Mouse (Mus musculus): ENCODE measurements around the gene Sbk1. TPM values are rescaled to one million over a fixed set of nuclear protein-coding genes. Genes with fewer than 3 reads are reported as not detected.

The Sbk1 gene
- total RNA-seq (2022), result 10 to 100 TPM; 56.4 to 75.1 (median 65.6) TPM

DNA sequence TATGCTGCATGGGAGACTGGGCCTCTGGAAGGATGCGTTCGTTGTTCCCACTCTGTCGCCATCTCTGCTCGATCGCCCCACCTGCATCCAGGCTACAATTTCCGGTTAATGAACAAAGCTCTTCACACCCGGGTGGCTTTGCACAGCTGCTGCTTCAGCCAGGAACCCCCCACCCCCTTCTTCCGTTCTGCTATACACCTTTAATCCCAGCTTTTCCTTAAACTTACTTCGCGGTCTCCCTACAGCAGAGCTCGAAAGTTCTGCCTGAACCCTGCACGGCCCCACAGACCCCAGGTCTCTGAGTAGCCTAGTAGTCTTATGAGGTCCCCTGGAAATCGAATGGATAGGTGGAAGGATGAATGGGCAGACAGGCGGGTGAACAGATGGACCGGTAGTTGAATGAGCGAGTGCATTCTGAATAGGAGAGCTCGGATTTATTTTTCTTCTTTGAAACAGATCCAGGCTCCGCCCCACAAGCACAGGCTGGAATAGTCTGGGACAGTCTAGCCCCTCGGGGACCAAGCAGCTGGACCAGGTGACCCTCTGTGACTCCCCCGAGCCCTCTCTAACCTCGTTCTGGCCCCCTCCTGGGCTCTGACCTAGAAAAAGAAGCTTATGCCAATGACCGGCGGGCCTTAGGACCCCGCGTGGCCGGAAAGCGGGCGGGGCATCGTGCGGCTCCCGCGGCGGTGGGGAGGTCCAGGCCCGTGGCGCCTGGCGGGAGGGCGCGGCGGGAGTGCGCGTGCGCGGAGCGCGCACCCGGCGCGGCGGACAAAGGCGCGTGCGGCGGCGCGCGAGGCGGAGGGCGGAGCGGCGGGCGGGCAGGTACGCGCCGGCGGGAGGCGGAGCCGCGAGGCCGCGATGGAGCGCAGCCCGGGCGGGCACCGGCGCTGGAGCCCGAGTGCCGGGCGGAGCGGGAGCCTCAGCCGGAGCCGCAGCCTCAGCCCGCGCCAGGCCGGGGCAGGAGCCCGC, at the start of gene Sbk1:
Gene Sbk1, plus strand, starts transcription at position 908 of the 972 bp plus-strand sequence.
- peak; percentile 84 to 90 for DNase-seq (ENCODE audit: low spot score in 2 of 2)

DNA sequence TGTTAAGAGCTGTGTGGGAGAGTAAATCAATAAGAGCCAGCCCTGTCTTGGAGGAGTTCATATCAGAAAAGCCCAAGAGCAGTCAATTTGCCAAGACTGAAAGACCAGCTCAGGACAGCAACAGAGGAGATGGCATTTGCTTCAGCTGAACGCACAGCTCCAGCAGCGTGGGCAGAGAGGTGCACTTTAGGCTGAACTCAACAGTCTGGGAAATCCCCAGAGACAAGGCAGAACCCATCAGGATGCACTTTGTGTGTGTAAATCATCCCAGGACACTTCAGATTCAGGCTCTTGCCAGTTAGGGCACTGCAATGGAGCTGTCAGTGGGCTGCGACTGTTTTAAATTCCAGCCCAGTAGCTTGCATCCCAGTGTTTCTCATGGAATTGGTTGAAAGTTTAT, 49.7 kb upstream of the Sbk1 start:
- DNase-seq (ENCODE audit: low spot score in 2 of 2), result no peak

DNA sequence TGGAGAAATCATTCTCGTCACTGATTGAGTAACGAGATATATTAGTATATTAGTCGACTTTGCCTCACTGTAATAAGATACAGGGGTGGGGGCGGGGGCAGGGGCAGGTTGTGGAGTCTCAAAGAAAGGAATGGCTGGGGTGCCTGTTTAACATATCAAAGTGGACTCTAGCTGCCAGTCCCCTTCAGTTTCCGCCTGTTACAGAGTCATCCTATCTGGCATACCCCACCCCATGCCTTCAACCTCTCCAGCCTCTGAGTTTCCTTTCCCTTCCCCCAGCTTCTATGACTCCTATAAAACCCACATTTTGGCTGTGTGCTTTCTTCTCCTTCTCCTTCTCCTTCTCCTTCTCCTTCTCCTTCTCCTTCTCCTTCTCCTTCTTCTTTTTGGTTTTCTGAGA, 46.3 kb upstream of the Sbk1 start:
- no peak for DNase-seq (ENCODE audit: low spot score in 2 of 2)

DNA sequence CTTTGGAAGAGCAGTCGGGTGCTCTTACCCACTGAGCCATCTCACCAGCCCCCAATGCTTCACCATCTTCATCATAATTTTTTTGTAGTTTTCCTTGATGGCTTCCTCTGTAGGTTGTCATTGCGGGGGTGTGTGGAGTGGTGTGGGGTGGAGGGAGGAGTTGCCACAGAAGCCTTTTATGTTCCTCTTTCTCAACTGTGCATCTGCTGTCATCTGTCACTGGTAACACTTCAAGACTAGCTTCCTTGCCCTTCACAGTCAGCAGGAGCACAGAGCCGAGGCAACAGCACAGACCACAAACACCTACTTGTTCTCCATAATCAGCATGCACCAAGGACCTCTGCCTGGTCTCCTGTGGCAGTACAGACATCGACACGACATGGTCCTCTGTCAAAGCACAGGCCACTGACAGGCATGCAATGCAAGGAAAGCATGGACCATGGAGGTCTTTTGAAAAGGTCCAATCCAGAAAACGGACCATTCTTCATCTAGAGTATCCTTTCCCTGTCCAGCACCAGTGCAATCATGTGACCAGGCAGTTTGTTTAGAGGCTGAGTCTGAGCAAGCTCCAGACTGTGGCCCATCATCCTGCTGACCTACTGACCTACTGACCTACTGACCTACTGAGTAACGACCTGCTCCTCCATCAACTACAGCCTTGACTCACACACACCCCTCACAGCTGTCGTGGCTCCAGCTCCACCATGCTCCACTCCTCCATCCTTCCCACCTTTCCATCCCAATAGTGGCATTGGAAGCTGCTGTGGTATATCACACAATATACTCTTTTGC, 41.9 kb upstream of the Sbk1 start:
- no peak for DNase-seq (ENCODE audit: low spot score in 2 of 2)

DNA sequence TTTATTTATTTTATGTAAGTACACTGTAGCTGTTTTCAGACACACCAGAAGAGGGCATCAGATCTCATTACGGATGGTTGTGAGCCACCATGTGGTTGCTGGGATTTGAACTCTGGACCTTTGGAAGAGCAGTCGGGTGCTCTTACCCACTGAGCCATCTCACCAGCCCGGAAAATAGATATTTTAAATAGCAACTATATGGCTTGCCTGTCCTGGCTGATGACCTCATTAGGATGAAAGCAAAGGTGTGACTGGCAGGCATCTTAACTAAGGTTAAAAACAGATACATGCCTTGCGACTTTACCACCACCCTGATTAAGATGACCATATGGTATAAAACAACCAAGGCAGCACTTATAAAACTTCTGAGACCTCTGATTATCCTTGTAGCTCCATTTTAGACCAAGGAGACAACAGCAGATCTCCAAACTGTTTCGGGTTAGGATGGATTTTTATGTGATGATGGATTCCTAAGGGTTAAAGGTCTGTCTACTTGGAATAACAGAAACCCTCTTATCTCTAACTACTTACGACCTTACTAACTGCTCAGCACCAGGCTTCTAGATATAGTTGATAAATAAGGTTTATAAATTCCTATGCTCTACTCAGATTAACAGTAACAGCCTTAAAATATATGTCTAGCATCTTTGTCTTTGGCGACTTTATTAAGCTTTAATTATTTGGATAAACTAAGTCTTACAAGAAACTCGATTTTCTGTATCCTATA, 39.9 kb upstream of the Sbk1 start:
- DNase-seq (ENCODE audit: low spot score in 2 of 2), result no peak

DNA sequence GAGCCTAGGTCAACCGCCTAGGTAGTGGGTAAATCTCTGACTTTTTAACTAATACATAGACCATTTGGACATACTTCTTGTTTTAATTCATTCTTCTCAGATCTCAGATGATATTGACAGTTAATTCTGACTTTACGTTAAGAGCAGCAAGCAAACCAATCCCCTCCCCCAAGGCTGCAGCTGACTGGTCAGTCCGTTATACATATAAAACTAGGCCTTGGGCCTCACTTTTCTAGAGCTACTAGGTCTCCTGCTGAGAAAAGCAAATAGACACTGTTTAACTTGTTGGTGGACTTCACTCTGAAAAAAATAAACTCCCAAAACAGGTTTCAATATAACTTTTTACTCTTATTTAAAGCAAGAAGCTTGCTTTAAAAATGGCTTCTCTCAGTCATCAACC, 37.8 kb upstream of the Sbk1 start:
- no peak for DNase-seq (ENCODE audit: low spot score in 2 of 2)

DNA sequence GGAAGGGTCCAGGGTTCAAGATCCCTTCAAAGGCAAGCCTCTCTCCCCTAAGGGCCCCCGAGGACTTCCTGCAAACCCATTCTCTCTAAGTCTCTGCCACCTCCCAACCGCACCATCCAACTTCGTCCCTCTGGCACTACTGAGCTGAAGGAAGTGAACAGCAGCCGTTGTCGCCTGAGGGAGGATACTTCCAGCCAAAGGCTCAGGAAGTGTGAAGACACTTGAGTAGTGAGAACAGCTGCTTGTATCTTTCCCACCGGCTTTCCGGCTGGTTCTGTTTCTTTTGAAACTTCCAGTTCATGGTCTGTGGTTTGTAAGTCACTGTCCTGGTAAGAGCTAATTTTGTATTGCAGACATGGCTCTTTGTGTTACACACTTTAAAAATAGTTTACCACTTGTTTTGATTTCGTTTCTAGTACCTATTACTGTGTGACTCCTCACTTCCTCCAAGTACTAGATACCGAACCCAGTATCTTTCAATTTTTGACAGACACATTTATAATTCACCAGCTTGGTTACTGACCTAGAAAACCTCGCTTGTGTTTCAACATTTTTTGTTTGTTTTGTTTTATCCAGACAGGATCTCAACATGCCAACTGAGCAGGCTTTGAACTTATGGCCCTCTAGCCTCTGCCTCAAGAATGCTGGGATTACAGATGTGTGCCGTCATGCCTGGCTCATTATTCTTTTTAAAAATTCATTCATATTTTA, 36.2 kb upstream of the Sbk1 start:
- DNase-seq (ENCODE audit: low spot score in 2 of 2), result no peak

DNA sequence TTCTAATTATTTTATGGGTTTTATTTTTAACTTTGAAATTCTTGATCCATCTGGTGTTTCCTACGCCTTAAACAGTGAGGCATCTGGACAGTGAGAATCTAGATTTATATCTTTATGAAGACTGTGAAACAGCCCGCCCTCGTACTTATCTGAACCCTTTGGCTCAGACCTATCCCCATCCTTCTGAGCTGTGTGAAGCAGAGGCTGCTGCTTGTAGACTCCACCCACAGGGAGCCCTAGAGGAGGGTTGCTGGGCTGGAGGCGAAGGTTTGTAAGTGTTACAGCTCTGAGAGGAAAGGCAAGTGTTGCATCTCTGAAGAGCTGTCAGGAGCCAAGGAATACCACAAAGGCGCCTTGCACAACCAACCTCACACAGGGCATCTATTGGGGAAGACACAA, 35.6 kb upstream of the Sbk1 start:
- peak in 1 of 2 experiments; percentile 33 for DNase-seq (ENCODE audit: low spot score in 2 of 2)

DNA sequence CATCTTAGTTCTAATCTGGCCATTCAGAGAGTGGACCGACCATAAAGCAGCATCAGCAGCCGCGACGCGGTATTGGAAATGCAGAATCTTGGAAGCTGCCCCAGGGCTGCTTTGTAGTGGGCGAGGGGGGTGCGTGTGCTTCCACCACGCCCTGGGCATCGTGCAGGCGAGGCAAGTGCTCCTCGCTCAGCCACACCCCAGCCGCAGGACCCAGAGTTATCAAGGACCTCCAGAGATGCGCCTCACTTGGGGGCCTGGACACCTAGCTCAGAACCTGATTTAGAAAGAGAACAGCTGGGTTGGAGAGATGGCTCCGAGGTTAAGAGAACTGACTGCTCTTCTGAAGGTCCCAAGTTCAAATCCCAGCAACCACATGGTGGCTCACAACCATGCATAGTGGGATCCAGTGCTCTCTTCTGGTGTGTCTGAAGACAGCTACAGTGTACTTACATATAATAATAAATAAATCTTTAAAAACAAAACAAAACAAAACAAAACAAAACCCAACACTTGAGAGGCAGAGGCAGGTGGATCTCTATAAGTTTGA, 31.5 kb upstream of the Sbk1 start:
- DNase-seq (ENCODE audit: low spot score in 2 of 2), result no peak

DNA sequence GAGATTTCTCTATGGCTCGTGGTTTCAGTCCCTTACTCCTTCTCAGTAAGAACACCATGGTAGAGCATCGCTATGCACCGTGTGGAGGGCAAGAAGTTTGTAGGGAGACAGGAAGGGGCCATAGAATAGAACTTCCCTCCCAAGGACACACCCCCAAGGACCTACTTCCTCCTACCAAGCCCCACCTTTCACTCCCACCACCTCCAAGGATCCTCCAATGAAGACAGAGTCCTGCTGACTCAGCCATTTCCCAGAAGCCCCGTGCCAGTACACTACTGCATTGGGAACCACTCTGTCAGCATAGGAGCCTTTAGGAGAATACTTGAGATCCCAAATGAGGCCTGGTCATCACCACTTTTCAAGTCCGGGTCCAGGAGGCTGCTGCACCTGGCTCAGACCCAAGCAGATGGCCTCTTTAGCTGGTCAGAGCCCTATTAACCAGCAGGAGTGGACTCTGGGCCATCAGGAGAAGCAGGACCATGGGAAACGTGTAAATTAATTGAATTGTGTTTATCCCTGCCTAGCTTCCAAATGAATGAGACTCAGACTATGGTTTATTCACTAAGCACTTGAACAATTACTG, 28.2 kb upstream of the Sbk1 start:
- DNase-seq (ENCODE audit: low spot score in 2 of 2), result no peak

DNA sequence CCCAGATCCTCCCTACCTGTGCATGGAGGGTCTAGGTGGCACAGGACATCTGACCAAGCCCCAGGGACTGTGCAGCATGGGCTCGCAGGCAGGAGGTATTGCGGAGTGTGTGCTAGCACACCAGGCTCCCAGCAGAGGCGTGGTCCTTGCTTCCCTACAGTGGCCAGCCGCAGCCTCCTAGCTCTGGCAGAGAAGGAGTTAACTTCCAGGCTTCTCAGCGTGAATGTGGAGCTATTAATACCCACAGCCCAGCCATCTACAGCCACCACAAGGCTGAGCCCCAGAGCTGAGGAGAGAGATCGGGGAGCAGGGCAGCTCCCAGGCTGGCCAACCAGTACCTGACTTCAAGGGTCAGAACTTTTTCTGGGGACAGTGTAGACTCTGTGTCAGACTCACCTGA, 24.3 kb upstream of the Sbk1 start:
- DNase-seq (ENCODE audit: low spot score in 2 of 2), result no peak

DNA sequence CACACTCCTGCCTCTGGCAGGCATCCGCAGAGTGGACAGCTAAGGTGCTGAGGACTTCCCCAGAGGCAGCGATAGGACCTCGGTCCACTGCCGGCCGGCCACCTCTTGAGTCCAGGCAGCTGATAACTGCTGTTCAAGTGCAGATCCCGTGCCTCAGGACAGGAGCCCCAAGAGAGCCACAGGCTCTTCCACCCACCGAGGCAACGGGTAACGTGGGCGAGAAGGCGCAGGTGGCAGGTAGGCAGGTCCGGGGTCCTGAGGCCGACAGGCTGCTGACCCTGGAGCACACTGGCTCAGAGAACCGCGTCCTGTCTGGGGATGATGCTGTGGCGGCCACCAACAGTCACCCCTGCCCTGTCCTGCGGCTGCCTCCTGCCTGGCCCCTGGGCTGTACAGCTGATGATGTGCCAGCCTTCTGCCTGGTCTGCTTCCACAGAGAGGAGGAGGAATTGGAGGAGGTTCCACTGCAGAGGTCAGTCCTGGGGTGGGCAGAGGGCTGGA, 23.7 kb upstream of the Sbk1 start:
- no peak for DNase-seq (ENCODE audit: low spot score in 2 of 2)

DNA sequence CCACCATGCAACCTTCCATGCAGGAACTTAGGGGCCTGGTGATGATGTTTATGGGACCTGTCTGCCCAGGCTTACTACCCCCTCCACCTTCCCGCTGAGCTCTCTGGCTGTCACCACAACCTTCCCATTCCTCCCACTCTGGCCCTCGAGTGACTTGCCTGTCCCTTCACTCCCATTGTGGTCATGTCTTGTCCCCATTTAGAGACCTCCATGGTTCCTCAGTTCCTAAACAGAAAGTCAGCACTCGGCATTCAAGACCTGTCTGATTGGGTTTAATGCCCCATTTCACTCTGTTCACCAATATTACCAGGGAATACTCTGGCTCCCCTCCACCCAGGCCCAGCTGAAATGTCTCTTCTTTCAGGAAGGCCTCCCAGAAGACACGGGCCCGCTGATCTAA, 23.3 kb upstream of the Sbk1 start:
- no peak for DNase-seq (ENCODE audit: low spot score in 2 of 2)

DNA sequence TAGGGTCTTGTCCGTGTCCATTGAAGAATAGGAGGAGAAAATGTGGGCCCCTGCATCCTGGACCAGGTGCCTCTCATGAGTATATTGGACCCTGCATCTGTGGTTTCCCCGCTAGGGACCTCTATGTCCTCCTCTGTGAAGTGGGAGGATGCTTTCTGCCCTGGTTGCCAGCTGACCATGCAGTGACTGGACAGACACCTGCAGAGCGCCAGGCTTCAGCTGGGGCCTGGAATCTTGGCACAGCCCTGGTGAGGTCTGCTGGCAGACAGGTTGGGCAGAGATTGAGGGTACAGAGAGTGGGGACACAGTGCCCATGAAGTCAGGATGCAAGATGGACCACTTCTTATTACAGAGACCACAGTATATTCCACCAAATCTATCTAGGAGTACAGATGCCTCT, 22.4 kb upstream of the Sbk1 start:
- no peak for DNase-seq (ENCODE audit: low spot score in 2 of 2)

DNA sequence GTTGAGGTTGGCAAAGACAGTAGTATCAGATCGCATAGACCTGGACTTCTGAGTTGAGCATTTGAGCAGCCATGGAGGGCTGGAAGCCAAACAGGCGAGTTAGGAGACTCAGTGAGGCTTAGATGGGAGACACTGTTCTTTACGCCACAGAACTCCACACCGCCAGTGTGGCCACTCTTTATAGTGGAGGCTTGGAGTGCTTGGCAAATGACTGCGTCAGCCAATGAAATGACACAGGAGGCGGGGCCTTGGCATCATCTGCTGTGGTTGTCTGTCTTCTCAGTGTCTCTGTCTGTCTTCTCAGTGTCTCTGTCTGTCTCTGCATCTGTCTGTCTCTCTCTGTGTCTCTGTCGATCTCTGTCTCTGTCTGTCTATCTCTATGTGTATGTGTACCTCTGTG, 21.9 kb upstream of the Sbk1 start:
- DNase-seq (ENCODE audit: low spot score in 2 of 2), result no peak

DNA sequence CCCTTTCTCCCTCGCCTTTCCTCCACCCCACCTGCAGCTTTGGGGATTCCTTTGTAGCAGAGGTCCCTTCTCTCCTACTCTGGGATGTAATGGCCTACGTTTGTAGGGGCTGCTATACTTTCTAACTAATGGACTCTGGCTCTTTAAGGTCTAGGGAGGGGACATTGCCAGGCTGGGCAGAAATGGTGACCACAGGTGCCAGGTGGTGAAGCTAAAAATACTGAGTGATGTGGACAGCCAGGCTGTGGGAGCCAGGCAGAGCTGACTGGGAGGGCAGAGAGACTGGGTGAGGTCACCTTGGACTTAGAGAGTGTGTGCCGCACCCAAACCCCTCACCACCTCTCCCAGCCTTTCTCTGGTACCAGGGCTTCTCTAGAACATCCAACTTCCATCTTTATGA, 20.7 kb upstream of the Sbk1 start:
- no peak for DNase-seq (ENCODE audit: low spot score in 2 of 2)

DNA sequence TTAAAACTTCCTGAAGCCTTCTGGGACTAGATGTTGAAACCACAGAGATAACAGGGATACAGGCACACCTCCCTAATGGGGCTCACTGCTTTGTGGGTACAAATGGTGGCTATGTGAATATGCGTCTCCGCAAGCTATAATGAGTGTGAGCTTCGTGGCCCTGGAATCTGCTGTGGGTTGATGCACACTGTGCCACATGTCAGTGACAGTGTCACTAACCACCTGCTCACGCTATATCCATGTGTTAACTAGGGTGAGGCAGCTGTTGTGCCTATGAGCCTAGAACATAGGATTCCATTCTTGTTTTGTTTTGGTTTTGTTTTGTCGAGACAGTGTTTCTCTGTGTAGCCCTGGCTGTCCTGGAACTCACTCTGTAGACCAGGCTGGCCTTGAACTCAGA, 20.2 kb upstream of the Sbk1 start:
- DNase-seq (ENCODE audit: low spot score in 2 of 2), result no peak

DNA sequence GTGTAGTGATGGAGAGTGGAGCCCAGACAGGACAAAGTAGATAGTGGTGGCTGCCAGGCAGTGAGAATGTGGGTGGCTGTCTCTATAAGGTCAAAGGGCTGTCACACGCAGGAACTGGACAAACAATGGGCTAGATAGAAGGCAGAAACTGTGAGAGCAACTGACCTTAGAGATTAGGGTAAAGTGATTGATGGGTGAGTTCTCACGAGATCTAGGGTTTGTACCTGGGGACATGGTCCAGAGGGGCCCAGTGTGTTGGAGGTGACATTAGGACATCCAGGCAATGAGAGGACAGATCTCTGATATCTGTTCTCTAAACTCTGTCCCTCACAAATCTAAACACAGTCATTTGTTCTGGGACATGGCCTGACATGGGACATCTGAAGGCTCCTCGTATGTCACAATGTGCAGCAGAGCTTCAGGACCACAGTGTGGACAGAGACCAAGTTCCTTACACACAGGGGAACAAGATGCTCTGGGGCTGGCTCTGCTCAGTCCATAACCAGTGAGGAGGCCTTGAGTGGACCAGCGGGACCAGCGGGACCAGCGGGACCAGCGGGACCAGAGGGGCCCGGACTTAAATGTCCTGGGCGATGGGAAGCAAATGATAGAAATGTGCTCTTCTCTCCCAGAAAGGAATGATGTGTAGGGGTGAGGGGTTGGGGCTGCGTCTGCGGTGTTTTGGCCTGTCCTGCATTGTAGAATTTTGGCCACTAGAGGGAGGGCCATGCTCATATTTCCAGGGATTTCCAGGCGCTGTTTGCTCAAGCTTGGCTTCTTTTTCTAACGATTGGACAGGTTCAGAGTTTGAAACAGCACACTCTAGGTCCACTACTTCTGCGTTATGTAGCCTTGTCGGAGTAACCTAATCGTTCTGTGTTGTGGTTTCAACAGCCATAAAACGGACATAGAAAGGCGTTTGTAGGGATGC, 11.9 kb upstream of the Sbk1 start:
- peak in 1 of 2 experiments; percentile 84 for DNase-seq (ENCODE audit: low spot score in 2 of 2)

DNA sequence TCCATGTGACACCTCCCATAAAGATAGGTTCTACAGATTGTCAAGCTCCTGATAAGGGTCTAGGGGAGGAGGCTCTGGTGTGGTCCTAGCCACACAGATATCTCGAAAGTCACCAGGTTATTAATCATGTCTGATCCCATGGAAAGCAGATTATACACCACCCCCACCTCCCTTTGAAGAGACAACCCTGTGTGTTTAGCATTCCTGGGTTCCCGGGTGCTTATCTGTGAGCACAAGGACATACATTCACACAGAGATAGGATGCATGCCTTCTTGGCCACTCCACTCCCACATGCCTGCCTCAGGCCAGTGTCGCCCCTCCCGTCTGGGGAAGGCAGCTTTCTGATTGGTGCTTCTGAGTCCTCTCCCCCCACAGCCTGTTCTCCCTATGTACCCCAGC, 10.6 kb upstream of the Sbk1 start:
- DNase-seq (ENCODE audit: low spot score in 2 of 2), result no peak
